Mouse (Mus musculus) kidney, embryonic 14.5 days (tissue): ENCODE data around the gene Pabpc6. TPM values are rescaled to one million over a fixed set of nuclear protein-coding genes. Genes with fewer than 3 reads are reported as not detected.

Experiments used
- ATAC-seq: fragments of 200-750 bp; cut with Nextera tagmentation; 2 replicates; pipeline ENCODE4 v1.8.0; 2017; ENCODE audit warnings: moderate number of reproducible peaks, mild to moderate bottlenecking, moderate TSS enrichment, moderate library complexity; ENCODE audit not compliant: low FRiP score, low TSS enrichment
- H3K27ac ChIP-seq: fragments of 300-500 bp; sonication (generic); 2 replicates; pipeline ENCODE4 v1.5.1; 2014; ENCODE audit warnings: low read depth, mild to moderate bottlenecking, low read length, moderate library complexity, mixed read lengths
- H3K27me3 ChIP-seq: fragments of 300-500 bp; sonication (generic); 2 replicates; pipeline ENCODE4 v1.6.1; 2014; ENCODE audit warnings: mild to moderate bottlenecking, low read length; ENCODE audit not compliant: control insufficient read depth, insufficient read depth
- H3K36me3 ChIP-seq: fragments of 300-500 bp; sonication (generic); 2 replicates; pipeline ENCODE4 v1.6.1; 2014; ENCODE audit warnings: low read length, mixed read lengths; ENCODE audit not compliant: control insufficient read depth, insufficient read depth
- H3K4me1 ChIP-seq: fragments of 300-500 bp; sonication (generic); 2 replicates; pipeline ENCODE4 v1.6.1; 2014; ENCODE audit warnings: low read length, mixed read lengths; ENCODE audit not compliant: control insufficient read depth, insufficient read depth
- H3K4me2 ChIP-seq: fragments of 300-500 bp; sonication (generic); replicated peaks from 2 replicates; pipeline ENCODE4 v1.6.1; 2014; ENCODE audit warnings: low read depth, mild to moderate bottlenecking, low read length
- H3K4me3 ChIP-seq: fragments of 300-500 bp; sonication (generic); 2 replicates; pipeline ENCODE4 v1.5.1; 2014; ENCODE audit warnings: mild to moderate bottlenecking, low read length
- H3K9ac ChIP-seq: fragments of 300-500 bp; sonication (generic); 2 replicates; pipeline ENCODE4 v1.6.1; 2014; ENCODE audit warnings: low read depth, mild to moderate bottlenecking, low read length, moderate library complexity
- H3K9me3 ChIP-seq: fragments of 300-500 bp; sonication (generic); 2 replicates; pipeline ENCODE4 v1.6.1; 2016; ENCODE audit warnings: low read length; ENCODE audit not compliant: control insufficient read depth
- WGBS: fragments of 180-500 bp; shearing (Covaris S2); extraction: QIAGEN DNeasy Blood & Tissue Kit; methylation state at CpG from one replicate; pipeline ENCODE4 v1.1.7; 2014; 5-methylcytosine and 5-hydroxymethylcytosine counted together
- polyA plus RNA-seq: library from polyadenylated mRNA; unstranded; fragments of >200 nt; fragmentation: Nextera tagmentation; extraction: Ambion mirVana; gene quantifications from 2 replicates; pipeline ENCODE4 v1.2.1, GENCODE M21; 2014

The Pabpc6 gene
- polyA plus RNA-seq, 1 experiment from 2014 or later: not detected

- H3K4me2 ChIP-seq: no peak overlapping the region
- no peak overlapping the region for H3K9ac ChIP-seq
- no peaks in the 10 kb centered on the region for H3K4me1 ChIP-seq
- H3K27ac ChIP-seq: no peak overlapping the region
- no peaks in the 10 kb centered on the region for H3K36me3 ChIP-seq
- H3K9me3 ChIP-seq: no peaks in the 10 kb centered on the region
- 96% methylated on average over 9 of the region's 9 CpGs for WGBS
- H3K27me3 ChIP-seq: no peaks in the 10 kb centered on the region
- ATAC-seq: no peak
- H3K4me3 ChIP-seq: no peak overlapping the region
Observed at GRCm38 (mm10) chr17:9667955-9668354, 1.6 kb downstream of the Pabpc6 start.

DNA sequence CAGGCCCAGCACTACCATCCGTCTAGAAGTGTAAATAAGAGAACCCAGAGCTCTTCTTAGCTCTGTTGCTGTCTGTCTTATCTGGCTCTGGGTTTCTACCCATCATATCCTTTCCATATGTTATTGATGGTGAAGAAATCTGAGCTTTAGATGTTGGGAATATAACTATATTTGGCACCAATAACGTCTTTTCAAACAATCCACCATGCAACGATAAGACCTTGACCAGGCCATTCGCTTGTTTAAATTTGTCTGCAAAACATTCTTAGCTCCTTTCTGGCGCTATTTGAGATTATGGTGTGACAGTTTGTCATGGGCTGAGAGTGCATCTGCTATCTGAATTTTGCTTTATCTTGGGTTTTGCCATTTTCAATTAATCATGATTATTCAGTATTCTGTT, 10.9 kb downstream of the Pabpc6 start:
- H3K27ac ChIP-seq: no peak overlapping the region
- ATAC-seq: no peak
- no peak overlapping the region for H3K4me2 ChIP-seq
- no peaks in the 10 kb centered on the region for H3K36me3 ChIP-seq
- H3K9me3 ChIP-seq: no peaks in the 10 kb centered on the region
- no peaks in the 10 kb centered on the region for H3K4me1 ChIP-seq
- 86% methylated on average over 5 of the region's 5 CpGs for WGBS
- no peaks in the 10 kb centered on the region for H3K27me3 ChIP-seq
- no peak overlapping the region for H3K4me3 ChIP-seq
- H3K9ac ChIP-seq: no peak overlapping the region

- WGBS: 79% methylated on average over 3 of the region's 3 CpGs
- ATAC-seq: no peak
- no peak overlapping the region for H3K27ac ChIP-seq
Observed at GRCm38 (mm10) chr17:9654155-9654554, 15.4 kb downstream of the Pabpc6 start.

GRCm38 (mm10) chr17:9647644-9648043, 21.9 kb downstream of the Pabpc6 start:
- Histone ChIP-seq H3K4me3 (no peak overlapping the region), H3K4me2 (no peak overlapping the region), H3K9me3 (no peaks in the 10 kb centered on the region), H3K27me3 (no peaks in the 10 kb centered on the region), H3K9ac (no peak overlapping the region), H3K4me1 (no peaks in the 10 kb centered on the region), H3K36me3 (no peaks in the 10 kb centered on the region), H3K27ac (no peak overlapping the region)
- no peak for ATAC-seq
- WGBS: 71% methylated on average over 4 of the region's 4 CpGs

More at GRCm38 (mm10) chr17:9654155-9654554, 15.4 kb downstream of the Pabpc6 start:
- no peak overlapping the region for H3K4me3 ChIP-seq
- H3K4me2 ChIP-seq: no peak overlapping the region
- no peaks in the 10 kb centered on the region for H3K4me1 ChIP-seq
- no peaks in the 10 kb centered on the region for H3K9me3 ChIP-seq
- H3K36me3 ChIP-seq: no peaks in the 10 kb centered on the region
- H3K27me3 ChIP-seq: no peaks in the 10 kb centered on the region
- no peak overlapping the region for H3K9ac ChIP-seq

DNA sequence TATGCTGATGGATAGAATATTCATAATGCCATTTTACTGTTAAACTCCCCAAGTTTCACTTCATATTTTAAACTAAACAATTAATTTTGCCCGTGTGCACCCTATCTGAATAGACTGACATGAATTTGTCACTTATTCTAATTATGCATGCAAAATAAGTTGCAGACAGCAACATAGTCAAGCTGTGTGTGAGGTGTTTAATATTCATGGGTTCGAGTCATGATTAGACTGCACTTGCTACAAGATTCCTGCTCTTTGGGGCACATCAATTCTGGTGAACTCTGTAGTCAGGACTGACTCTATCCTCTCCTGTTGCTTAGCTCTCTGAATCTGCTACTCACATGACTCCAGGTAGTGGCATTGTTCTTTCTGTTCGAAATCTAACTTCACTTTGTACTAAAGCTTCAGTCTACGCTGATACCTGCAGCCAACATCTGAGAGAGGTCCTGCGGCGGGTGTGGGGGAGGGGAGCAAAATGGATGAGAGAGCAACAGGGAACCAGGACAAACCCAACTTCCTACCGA, 25.8 kb downstream of the Pabpc6 start:
- H3K4me1 ChIP-seq: no peaks in the 10 kb centered on the region
- no peak overlapping the region for H3K9ac ChIP-seq
- H3K9me3 ChIP-seq: no peaks in the 10 kb centered on the region
- WGBS: 86% methylated on average over 7 of the region's 7 CpGs
- no peak overlapping the region for H3K4me3 ChIP-seq
- no peaks in the 10 kb centered on the region for H3K27me3 ChIP-seq
- no peak overlapping the region for H3K4me2 ChIP-seq
- ATAC-seq: no peak
- no peaks in the 10 kb centered on the region for H3K36me3 ChIP-seq
- no peak overlapping the region for H3K27ac ChIP-seq

GRCm38 (mm10) chr17:9637011-9637410, 32.5 kb downstream of the Pabpc6 start:
- H3K9ac ChIP-seq: no peak overlapping the region
- H3K9me3 ChIP-seq: no peaks in the 10 kb centered on the region
- no peak overlapping the region for H3K27ac ChIP-seq
- no peak for ATAC-seq
- WGBS: 90% methylated on average over 4 of the region's 4 CpGs
- no peak overlapping the region for H3K4me3 ChIP-seq
- no peaks in the 10 kb centered on the region for H3K36me3 ChIP-seq
- no peak overlapping the region for H3K4me2 ChIP-seq
- H3K4me1 ChIP-seq: no peaks in the 10 kb centered on the region
- no peaks in the 10 kb centered on the region for H3K27me3 ChIP-seq

GRCm38 (mm10) chr17:9632579-9633252, 36.8 kb downstream of the Pabpc6 start:
- Histone ChIP-seq H3K9ac (no peak overlapping the region), H3K27ac (no peak overlapping the region), H3K4me2 (no peak overlapping the region), H3K4me1 (no peaks in the 10 kb centered on the region), H3K36me3 (no peaks in the 10 kb centered on the region), H3K27me3 (no peaks in the 10 kb centered on the region), H3K4me3 (no peak overlapping the region), H3K9me3 (no peaks in the 10 kb centered on the region)
- no peak for ATAC-seq
- WGBS: 76% methylated on average over 16 of the region's 16 CpGs

DNA sequence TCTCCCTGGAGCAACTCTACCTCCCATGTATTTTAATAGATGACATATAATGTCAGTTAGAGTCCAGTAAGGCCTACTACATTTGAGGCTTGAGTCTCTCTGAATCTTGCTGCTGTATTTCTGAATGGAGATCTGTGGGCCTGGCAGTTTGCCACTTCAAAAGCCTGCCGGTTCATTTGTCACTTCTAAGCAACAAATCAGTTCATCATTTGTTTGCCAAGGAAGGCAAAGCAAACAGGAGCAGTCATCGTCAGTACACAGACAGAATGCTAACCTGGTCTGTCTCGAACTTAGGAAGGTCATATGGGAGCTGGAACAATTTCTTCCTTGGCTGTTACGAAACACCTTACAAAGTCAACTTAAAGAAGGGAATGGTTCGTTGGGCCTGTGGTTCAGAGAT, 37.4 kb downstream of the Pabpc6 start:
- no peak overlapping the region for H3K27ac ChIP-seq
- H3K4me2 ChIP-seq: no peak overlapping the region
- WGBS: 66% methylated on average over 5 of the region's 5 CpGs
- no peak for ATAC-seq
- H3K4me1 ChIP-seq: no peaks in the 10 kb centered on the region
- H3K9me3 ChIP-seq: no peaks in the 10 kb centered on the region
- no peaks in the 10 kb centered on the region for H3K36me3 ChIP-seq
- no peaks in the 10 kb centered on the region for H3K27me3 ChIP-seq
- no peak overlapping the region for H3K4me3 ChIP-seq
- no peak overlapping the region for H3K9ac ChIP-seq

DNA sequence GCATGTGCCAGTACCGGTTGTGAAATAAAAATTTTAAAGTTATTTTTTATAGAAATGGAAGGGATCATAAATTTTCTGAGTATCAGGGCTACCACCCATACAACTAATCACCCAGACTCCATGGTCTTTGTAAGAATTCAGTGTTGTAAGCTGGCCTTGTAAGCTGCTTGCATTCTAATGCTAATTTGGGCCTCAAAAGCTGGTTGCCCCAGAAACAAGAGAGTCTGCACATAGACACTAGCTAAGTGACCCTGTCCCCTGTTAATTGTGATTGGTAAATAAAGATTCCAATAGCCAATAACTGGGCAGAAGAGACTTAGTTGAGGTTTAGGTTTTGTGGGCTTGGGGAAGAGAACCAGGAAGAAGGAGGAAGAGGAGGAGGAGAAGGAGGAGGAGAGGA, 38.4 kb downstream of the Pabpc6 start:
- H3K9me3 ChIP-seq: no peaks in the 10 kb centered on the region
- 93% methylated on average over 1 of the region's 1 CpGs for WGBS
- H3K4me1 ChIP-seq: no peaks in the 10 kb centered on the region
- no peak for ATAC-seq
- no peak overlapping the region for H3K27ac ChIP-seq
- H3K9ac ChIP-seq: no peak overlapping the region
- no peaks in the 10 kb centered on the region for H3K36me3 ChIP-seq
- no peak overlapping the region for H3K4me3 ChIP-seq
- no peaks in the 10 kb centered on the region for H3K27me3 ChIP-seq
- no peak overlapping the region for H3K4me2 ChIP-seq
